ENCODE assay signal across 27 mouse cellular contexts in the genomic region with DNA sequence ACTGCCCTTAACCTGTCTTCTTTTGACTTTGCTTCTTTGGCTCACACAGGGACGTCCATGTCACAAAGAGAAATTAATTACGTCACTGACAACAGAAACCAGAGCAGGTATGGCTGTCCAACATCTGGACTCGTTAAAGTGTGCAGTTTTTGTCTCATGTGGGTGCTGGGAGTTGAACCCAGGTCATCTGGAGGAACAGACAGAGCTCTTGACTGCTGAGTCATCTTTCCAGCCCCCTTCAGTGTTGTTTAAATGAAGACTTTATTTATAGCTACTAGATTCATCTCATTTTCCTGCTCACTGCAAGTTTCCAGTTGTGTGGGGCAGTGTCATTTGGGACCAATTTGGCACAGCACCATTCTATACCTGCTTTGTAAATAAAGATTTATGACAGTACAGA.
A peak's percentile ranks its signal among the peaks of the same experiment; 100 is the strongest.
DNase-seq lines count a peak whose midpoint lies in the region; ATAC-seq and TF ChIP-seq lines count a peak whose summit lies in the region.
"Had no signal": no experiment of that assay in that cellular context is flagged by ENCODE, and none has a peak within 500 bp of the region (broad histone marks: within the 10 kb centered on the region; RNA-seq: fewer than 3 reads in every experiment).

No protein-coding gene starts in this region.

- H3K4me1 ChIP-seq in embryonic facial prominence, embryonic 11.5 days (ENCODE audit: control insufficient read depth, insufficient read depth, low read length) = no peaks in the 10 kb centered on the region
- H3K4me1 ChIP-seq in embryonic facial prominence, embryonic 10.5 days = peaks cover 26% of the 10 kb centered on the region
- H3K4me1 ChIP-seq in CH12.LX (ENCODE audit: control insufficient read depth in 1 of 2, insufficient read depth in 2 of 2) = peaks cover 26 to 64% of the 10 kb centered on the region in 2 experiments
- H3K4me1 ChIP-seq in embryonic facial prominence, embryonic 12.5 days = no peaks in the 10 kb centered on the region; the same call in 1 of the 2 replicates
- H3K4me1 ChIP-seq in intestine, embryonic 16.5 days (ENCODE audit: control insufficient read depth, insufficient read depth, low read length) = peaks cover 20% of the 10 kb centered on the region; the same call in 1 of the 2 replicates
- H3K4me1 ChIP-seq: limb, embryonic 15.5 days had no signal

- no peak overlapping the region for H3K27ac ChIP-seq in embryonic facial prominence, embryonic 11.5 days (replicated peaks; ENCODE audit: low read depth, low read length)
- no peak overlapping the region for H3K27ac ChIP-seq in embryonic facial prominence, embryonic 10.5 days (replicated peaks)
- no peak overlapping the region for H3K27ac ChIP-seq in CH12.LX (ENCODE audit: insufficient read depth, low read depth)
- H3K27ac ChIP-seq in embryonic facial prominence, embryonic 12.5 days = no peak overlapping the region
- no peak overlapping the region for H3K27ac ChIP-seq in intestine, embryonic 16.5 days (ENCODE audit: low read length)
- H3K27ac ChIP-seq: forebrain, embryonic 13.5 days; heart, embryonic 13.5 days; hindbrain, embryonic 10.5 days; kidney, postnatal 0 days; limb, embryonic 10.5 days; limb, embryonic 15.5 days; liver, embryonic 13.5 days had no signal

- TF ChIP-seq EP300 in CH12.LX (IDR thresholded peaks at IDR 0.05; ENCODE audit: low read length) = no peak

- H3K36me3 ChIP-seq in embryonic facial prominence, embryonic 11.5 days (replicated peaks; ENCODE audit: control insufficient read depth, insufficient read depth, low read depth, low read length) = no peaks in the 10 kb centered on the region
- 0 out of 2 replicates have a peak, but pooled peaks cover 3% of the 10 kb centered on the region for H3K36me3 ChIP-seq in embryonic facial prominence, embryonic 10.5 days (replicated peaks)
- no peaks in the 10 kb centered on the region for H3K36me3 ChIP-seq in CH12.LX (replicated peaks in 1 of 2; ENCODE audit: control insufficient read depth in 1 of 2, insufficient read depth in 1 of 2, low read length in 1 of 2)
- no peaks in the 10 kb centered on the region for H3K36me3 ChIP-seq in embryonic facial prominence, embryonic 12.5 days
- no peaks in the 10 kb centered on the region for H3K36me3 ChIP-seq in intestine, embryonic 16.5 days (ENCODE audit: control insufficient read depth, insufficient read depth, low read length)
- H3K36me3 ChIP-seq: hindbrain, embryonic 10.5 days; limb, embryonic 10.5 days; limb, embryonic 15.5 days; liver, embryonic 13.5 days had no signal

- 61% methylated on average over 3 of the region's 3 CpGs for WGBS in embryonic facial prominence, embryonic 11.5 days
- 56% methylated on average over 3 of the region's 3 CpGs for WGBS in embryonic facial prominence, embryonic 10.5 days
- 32% methylated on average over 3 of the region's 3 CpGs for WGBS in embryonic facial prominence, embryonic 12.5 days
- WGBS in intestine, embryonic 16.5 days = 41% methylated on average over 3 of the region's 3 CpGs

- no peak for ATAC-seq in embryonic facial prominence, embryonic 11.5 days (replicated peaks; ENCODE audit: insufficient number of reproducible peaks, low FRiP score, low TSS enrichment, low read depth)
- 0 out of 2 replicates have a peak, but pooled peaks have one; percentile 18 for ATAC-seq in embryonic facial prominence, embryonic 12.5 days (ENCODE audit: insufficient number of reproducible peaks, insufficient read depth, low FRiP score, low TSS enrichment)
- no peak for ATAC-seq in intestine, embryonic 16.5 days
- ATAC-seq: forebrain, embryonic 13.5 days; hindbrain, embryonic 16.5 days had no signal

- TF ChIP-seq RAD21 in CH12.LX (IDR thresholded peaks at IDR 0.05; ENCODE audit: low read depth, low read length) = no peak

- H3K9me3 ChIP-seq in embryonic facial prominence, embryonic 11.5 days (replicated peaks; ENCODE audit: control insufficient read depth, low read length) = no peaks in the 10 kb centered on the region
- no peaks in the 10 kb centered on the region for H3K9me3 ChIP-seq in embryonic facial prominence, embryonic 10.5 days
- no peaks in the 10 kb centered on the region for H3K9me3 ChIP-seq in CH12.LX (replicated peaks; ENCODE audit: low read length)
- H3K9me3 ChIP-seq in embryonic facial prominence, embryonic 12.5 days = no peaks in the 10 kb centered on the region
- no peaks in the 10 kb centered on the region for H3K9me3 ChIP-seq in intestine, embryonic 16.5 days (ENCODE audit: control insufficient read depth, low read length)
- H3K9me3 ChIP-seq: forebrain, embryonic 13.5 days; heart, embryonic 13.5 days; hindbrain, embryonic 10.5 days; limb, embryonic 10.5 days; limb, embryonic 15.5 days; liver, embryonic 13.5 days had no signal

- TF ChIP-seq POLR2A in CH12.LX (IDR thresholded peaks at IDR 0.05; ENCODE audit: low read depth, low read length) = no peak

- peak; percentile 14 for DNase-seq in embryonic facial prominence, embryonic 11.5 days (ENCODE audit: low spot score)
- DNase-seq in embryonic facial prominence, embryonic 10.5 days (ENCODE audit: low spot score) = no peak
- DNase-seq in CH12.LX (ENCODE audit: extremely low read depth) (peak; percentile 50), MN1 (ENCODE audit: low spot score) (peak; percentile 6)
- DNase-seq in adrenal gland, postnatal 25 days = no peak
- DNase-seq in cerebellum, postnatal 4 days (ENCODE audit: low spot score in 2 of 2) = no peak
- DNase-seq: adrenal gland, postnatal 14 days; cerebellum, adult 18-20 months; cerebellum, postnatal 10 days; gastrocnemius, postnatal 10 days; heart, postnatal 10 days; kidney, adult 8-10 months; liver, embryonic 13.5 days; lung, adult 18-20 months; lung, postnatal 10 days; midbrain, embryonic 14.5 days; right cerebral cortex, postnatal 25 days; thymus, postnatal 14 days had no signal

- H3K4me3 ChIP-seq in embryonic facial prominence, embryonic 11.5 days (ENCODE audit: low read depth, low read length) = no peak overlapping the region
- H3K4me3 ChIP-seq in embryonic facial prominence, embryonic 10.5 days = no peak overlapping the region
- H3K4me3 ChIP-seq in CH12.LX (replicated peaks in 1 of 3; ENCODE audit: low read depth in 2 of 3, low read length in 2 of 3, poor library complexity in 1 of 3) = no peak overlapping the region
- H3K4me3 ChIP-seq in embryonic facial prominence, embryonic 12.5 days = no peak overlapping the region
- H3K4me3 ChIP-seq in intestine, embryonic 16.5 days (ENCODE audit: low read length) = no peak overlapping the region
- H3K4me3 ChIP-seq: forebrain, embryonic 13.5 days; heart, embryonic 13.5 days; hindbrain, embryonic 10.5 days; limb, embryonic 10.5 days; limb, embryonic 15.5 days; liver, embryonic 13.5 days had no signal

- no peak overlapping the region for H3K4me2 ChIP-seq in embryonic facial prominence, embryonic 11.5 days (ENCODE audit: low read depth, low read length)
- peak overlapping the region; percentile 8; the same call in 1 of the 2 replicates for H3K4me2 ChIP-seq in CH12.LX (ENCODE audit: insufficient read depth, low read depth, poor library complexity, severe bottlenecking)
- no peak overlapping the region for H3K4me2 ChIP-seq in embryonic facial prominence, embryonic 12.5 days (replicated peaks)
- no peak overlapping the region for H3K4me2 ChIP-seq in intestine, embryonic 16.5 days (ENCODE audit: low read depth, low read length)
- H3K4me2 ChIP-seq: forebrain, embryonic 13.5 days; heart, embryonic 13.5 days; limb, embryonic 15.5 days; liver, embryonic 13.5 days had no signal

- TF ChIP-seq CTCF in CH12.LX (conservative IDR thresholded peaks at IDR 0.05 in 1 of 2, IDR thresholded peaks at IDR 0.05 in 1 of 2; ENCODE audit: low read depth in 2 of 2, low read length in 2 of 2) = no peak

- in situ Hi-C loops in CH12.LX (cut with MboI; ENCODE audit: low pct_ligation_motif_present, low pct_unique_long_range_greater_than_20kb, low sequenced_read_pairs) = no loop called here

- no peaks in the 10 kb centered on the region for H3K79me2 ChIP-seq in CH12.LX (replicated peaks; ENCODE audit: control insufficient read depth, extremely low read depth, insufficient read depth, poor library complexity, severe bottlenecking)

- H3K9ac ChIP-seq in embryonic facial prominence, embryonic 11.5 days (replicated peaks; ENCODE audit: low read length) = no peak overlapping the region
- H3K9ac ChIP-seq in CH12.LX (ENCODE audit: insufficient read depth, low read depth) = no peak overlapping the region
- no peak overlapping the region for H3K9ac ChIP-seq in embryonic facial prominence, embryonic 12.5 days
- H3K9ac ChIP-seq in intestine, embryonic 16.5 days (ENCODE audit: low read depth, low read length) = no peak overlapping the region
- H3K9ac ChIP-seq: forebrain, embryonic 13.5 days; heart, embryonic 13.5 days; limb, embryonic 15.5 days; liver, embryonic 13.5 days had no signal

- no peaks in the 10 kb centered on the region for H3K27me3 ChIP-seq in embryonic facial prominence, embryonic 11.5 days (ENCODE audit: control insufficient read depth, insufficient read depth, low read length)
- no peaks in the 10 kb centered on the region for H3K27me3 ChIP-seq in embryonic facial prominence, embryonic 10.5 days (replicated peaks; ENCODE audit: low read depth, poor library complexity, severe bottlenecking)
- H3K27me3 ChIP-seq in CH12.LX (replicated peaks) = no peaks in the 10 kb centered on the region
- no peaks in the 10 kb centered on the region for H3K27me3 ChIP-seq in embryonic facial prominence, embryonic 12.5 days
- H3K27me3 ChIP-seq in intestine, embryonic 16.5 days (replicated peaks; ENCODE audit: control insufficient read depth, insufficient read depth, low read length) = no peaks in the 10 kb centered on the region
- H3K27me3 ChIP-seq: heart, embryonic 13.5 days; limb, embryonic 15.5 days; liver, embryonic 13.5 days had no signal

- dilution Hi-C loops in CH12.LX (cut with MboI; ENCODE audit: extremely low pct_ligation_motif_present, extremely low pct_unique_long_range_greater_than_20kb, low sequenced_read_pairs) = no loop called here

TF ChIP-seq in CH12.LX, 34 proteins besides CTCF, POLR2A, EP300 and RAD21 (continues in another document):
- TF ChIP-seq JUN (IDR thresholded peaks at IDR 0.05; ENCODE audit: insufficient read depth, low read depth, low read length) = no peak
- no peak for TF ChIP-seq GABPA (IDR thresholded peaks at IDR 0.05; ENCODE audit: insufficient replicate concordance, low read depth, low read length)
- peak; percentile 35; the same call in 1 of the 2 replicates for TF ChIP-seq BHLHE40 (IDR thresholded peaks at IDR 0.05; ENCODE audit: low read depth, low read length)
- TF ChIP-seq TCF12 (IDR thresholded peaks at IDR 0.05; ENCODE audit: low read depth, low read length) = no peak
- no peak for TF ChIP-seq HCFC1 (IDR thresholded peaks at IDR 0.05; ENCODE audit: low read depth, low read length)
- TF ChIP-seq TBP (conservative IDR thresholded peaks at IDR 0.05; ENCODE audit: low read depth, low read length) = no peak
- TF ChIP-seq MAFK (IDR thresholded peaks at IDR 0.05; ENCODE audit: insufficient replicate concordance, low read length) = peak; percentile 73; the same call in 1 of the 2 replicates
- TF ChIP-seq MEF2A (IDR thresholded peaks at IDR 0.05; ENCODE audit: borderline replicate concordance, low read depth, low read length) = peak; percentile 67
- TF ChIP-seq MXI1 (IDR thresholded peaks at IDR 0.05; ENCODE audit: low read depth, low read length) = no peak
- TF ChIP-seq ZMIZ1 (IDR thresholded peaks at IDR 0.05; ENCODE audit: low read depth, low read length) = no peak
- no peak for TF ChIP-seq UBTF (IDR thresholded peaks at IDR 0.05; ENCODE audit: low read depth, low read length)

Comparison
In these comparisons a context has a peak if more than half of its experiments do, and no peak if none do; other contexts are left out.
1. DNase-seq: peak in embryonic facial prominence, embryonic 11.5 days (single experiment), CH12.LX (single experiment) and MN1 (single experiment); none in embryonic facial prominence, embryonic 10.5 days (single experiment), adrenal gland, postnatal 25 days (single experiment) and cerebellum, postnatal 4 days (0 of 2).